Mouse (Mus musculus) embryonic stem cell, embryonic (primary cell): ENCODE results near the gene 4933402N03Rik.

ENCODE experiments used
- CTCF ChIA-PET, 4 experiments: fragments of 300-600 bp in 2 of 4; fragments of 350-600 bp in 2 of 4; sonication (Branson Sonifier 250); formaldehyde crosslinking; loops; one replicate each; lab custom pipeline; 2022; ENCODE audit warnings: inconsistent platforms in 2 of 4; lab: Charles Lee
- POLR2A ChIA-PET, 4 experiments: fragments of 300-600 bp in 2 of 4; fragments of 350-600 bp in 2 of 4; sonication (Branson Sonifier 250); formaldehyde crosslinking; loops; one replicate each; lab custom pipeline; 2022; ENCODE audit warnings: antibody characterized with exemption in 4 of 4, inconsistent platforms in 1 of 4; lab: Charles Lee

Gene 4933402N03Rik

DNA sequence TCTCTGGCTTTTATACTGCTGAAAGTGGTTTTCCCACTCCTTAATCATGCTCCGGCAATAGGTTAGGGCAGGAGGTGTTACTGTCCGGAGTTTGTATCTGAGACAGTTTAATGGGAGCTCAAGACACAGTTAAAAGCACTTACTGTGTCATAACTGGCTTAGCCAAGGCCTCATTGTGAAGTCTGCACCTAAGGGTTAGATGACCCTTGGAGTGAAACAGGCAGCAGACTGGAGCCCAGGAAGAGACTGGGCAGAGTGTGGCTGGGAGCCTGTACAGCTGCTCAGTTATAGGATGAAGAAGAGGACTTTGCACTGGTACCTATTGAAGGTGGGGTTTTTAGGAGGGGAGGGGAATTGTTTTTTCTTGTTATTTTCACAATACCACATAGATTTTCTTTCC, at the start of gene 4933402N03Rik:
Gene 4933402N03Rik, minus strand, starts transcription at position 101 of the 400 bp plus-strand sequence.
- POLR2A ChIA-PET, result no interaction called here
- CTCF ChIA-PET, result no interaction called here

GRCm38 (mm10) chr7:131187996-131188395, 41.9 kb upstream of the 4933402N03Rik start:
- POLR2A ChIA-PET, result no interaction called here
- CTCF ChIA-PET, result no interaction called here

DNA sequence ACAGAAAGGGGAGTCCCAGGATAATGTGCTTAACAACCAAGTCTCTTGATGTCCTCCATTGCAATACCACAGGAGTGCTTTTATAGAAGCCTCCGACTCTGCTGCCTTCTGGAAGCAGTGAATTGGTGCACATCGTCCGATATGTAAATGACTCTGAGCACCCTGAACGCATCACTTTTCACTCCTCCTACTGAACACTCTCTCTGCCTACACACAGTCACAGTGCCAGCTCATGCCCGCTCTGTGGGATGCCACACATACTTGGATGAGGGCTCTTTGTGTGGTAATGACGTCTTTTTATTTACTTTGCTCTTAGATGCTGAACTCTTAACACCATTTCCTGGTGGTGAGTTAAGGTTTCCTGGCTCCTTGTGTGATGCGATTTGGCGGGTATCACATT, 40.9 kb upstream of the 4933402N03Rik start:
- CTCF ChIA-PET, result no interaction called here
- POLR2A ChIA-PET, result no interaction called here

DNA sequence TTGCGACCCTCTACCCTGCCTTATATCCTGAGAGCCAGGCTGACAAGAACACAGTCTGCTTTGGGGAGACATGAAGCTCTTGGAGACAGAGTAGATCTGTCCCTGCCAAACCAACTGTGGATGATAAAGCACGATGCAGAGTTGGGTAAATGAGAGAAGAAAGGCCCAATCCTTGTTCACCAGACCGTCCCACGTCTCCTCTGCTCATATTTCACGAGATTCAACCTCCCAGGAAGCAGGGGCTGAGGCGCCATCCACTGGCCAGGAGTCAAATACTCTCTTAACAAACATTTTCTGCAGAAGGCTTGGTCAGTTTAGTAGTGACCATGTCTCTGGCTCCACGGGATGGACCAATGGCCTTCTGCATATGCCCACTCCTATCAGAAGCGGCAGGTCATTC, 38.2 kb upstream of the 4933402N03Rik start:
- ChIA-PET CTCF (interaction anchor here in 1 of 4 experiments (0.7 kb wide), 1 partner anchor 1675 kb away, joined by 3 read pairs; no protein-coding TSS in a partner anchor), POLR2A (no interaction called here)

GRCm38 (mm10) chr7:131182685-131183084, 36.6 kb upstream of the 4933402N03Rik start:
- CTCF ChIA-PET, result interaction anchor here in 2 of 4 experiments (0.5 to 1.7 kb wide), 9 partner anchors 9 to 907 kb away, joined by 3 to 9 read pairs (median 5); partner anchors contain the start of gene 5430419D17Rik (in 1 of the 2)
- POLR2A ChIA-PET, result interaction anchor here in 1 of 4 experiments (0.6 kb wide), 1 partner anchor 185 kb away, joined by 3 read pairs; no protein-coding TSS in a partner anchor

GRCm38 (mm10) chr7:131174121-131174520, 28.0 kb upstream of the 4933402N03Rik start, which contains the start of gene 5430419D17Rik:
TSS of gene 5430419D17Rik (plus strand) at chr7:131174402.
- CTCF ChIA-PET, result interaction anchor here in 2 of 4 experiments (0.5 to 2.0 kb wide), 2 partner anchors 9 to 886 kb away, joined by 3 to 9 read pairs; no protein-coding TSS in a partner anchor
- POLR2A ChIA-PET, result no interaction called here

GRCm38 (mm10) chr7:131169099-131169498, 23.0 kb upstream of the 4933402N03Rik start:
- ChIA-PET CTCF (no interaction called here), POLR2A (no interaction called here)

DNA sequence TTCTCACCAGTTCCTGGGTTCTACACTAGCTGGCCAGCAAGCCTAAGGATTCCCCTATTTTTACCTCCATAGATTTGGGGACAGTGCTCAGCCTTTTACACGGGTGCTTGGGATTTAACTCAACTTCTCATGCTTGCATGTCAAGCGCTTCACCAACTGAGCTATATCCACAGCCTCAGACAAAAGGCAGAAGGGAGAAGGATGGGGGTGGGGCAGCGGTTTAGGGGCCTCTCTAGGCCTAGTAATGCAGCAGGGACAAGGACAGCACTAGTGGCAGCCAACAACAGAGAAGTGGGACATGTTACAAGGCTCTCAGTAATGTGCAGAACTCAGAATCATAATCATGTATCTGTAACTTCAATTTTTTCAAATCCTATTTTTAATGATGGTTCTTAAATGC, 21.7 kb upstream of the 4933402N03Rik start:
- ChIA-PET POLR2A (no interaction called here), CTCF (no interaction called here)

DNA sequence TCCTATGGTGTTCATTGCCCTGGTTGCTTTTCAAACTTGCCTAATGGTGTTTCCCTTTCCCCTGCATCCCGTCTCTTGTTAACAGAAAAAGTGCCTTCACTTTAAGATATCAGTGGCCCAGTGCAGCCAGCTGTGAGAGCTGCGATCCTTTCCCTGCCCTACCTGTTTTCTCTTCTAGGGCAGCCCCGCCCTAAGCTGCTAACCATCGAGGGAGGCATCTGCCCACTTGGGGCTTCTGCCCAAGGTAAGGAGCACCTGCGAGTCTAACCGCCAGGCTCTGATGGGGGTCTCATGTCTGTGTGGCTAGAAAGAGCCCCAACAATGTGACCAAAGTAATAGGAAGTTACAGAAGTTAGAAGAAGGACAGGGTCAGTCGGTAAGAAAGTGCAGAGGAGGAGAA, 16.1 kb upstream of the 4933402N03Rik start:
- ChIA-PET CTCF (no interaction called here), POLR2A (no interaction called here)

- POLR2A ChIA-PET, result interaction anchor here in 1 of 4 experiments (0.6 kb wide), 1 partner anchor 82 kb away, joined by 5 read pairs; no protein-coding TSS in a partner anchor
- CTCF ChIA-PET, result interaction anchor here in 1 of 4 experiments (1.2 kb wide), 1 partner anchor 41 kb away, joined by 3 read pairs; no protein-coding TSS in a partner anchor
Observed at GRCm38 (mm10) chr7:131153044-131153443, 6.9 kb upstream of the 4933402N03Rik start.

DNA sequence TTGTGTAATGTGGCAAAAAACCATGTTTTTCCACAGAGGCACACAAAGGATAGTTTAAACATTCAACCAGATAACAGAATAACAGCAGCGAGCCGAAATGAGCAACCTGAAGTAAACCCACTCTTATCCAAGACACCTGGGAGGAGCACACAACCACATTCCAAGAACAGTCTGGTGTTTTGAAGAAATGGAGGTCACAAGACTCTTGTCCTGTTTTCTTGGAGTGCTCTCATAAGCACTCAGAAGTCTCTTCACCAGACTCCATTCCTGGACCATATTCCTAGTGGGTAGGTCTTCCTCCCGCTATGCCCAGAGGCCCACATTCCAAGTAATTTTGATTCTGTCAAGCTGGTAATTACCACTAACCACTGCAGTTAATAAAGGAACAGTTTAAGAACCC, 4.1 kb upstream of the 4933402N03Rik start:
- CTCF ChIA-PET, result no interaction called here
- POLR2A ChIA-PET, result interaction anchor here in 1 of 4 experiments (0.6 kb wide), 1 partner anchor 315 kb away, joined by 3 read pairs; no protein-coding TSS in a partner anchor

DNA sequence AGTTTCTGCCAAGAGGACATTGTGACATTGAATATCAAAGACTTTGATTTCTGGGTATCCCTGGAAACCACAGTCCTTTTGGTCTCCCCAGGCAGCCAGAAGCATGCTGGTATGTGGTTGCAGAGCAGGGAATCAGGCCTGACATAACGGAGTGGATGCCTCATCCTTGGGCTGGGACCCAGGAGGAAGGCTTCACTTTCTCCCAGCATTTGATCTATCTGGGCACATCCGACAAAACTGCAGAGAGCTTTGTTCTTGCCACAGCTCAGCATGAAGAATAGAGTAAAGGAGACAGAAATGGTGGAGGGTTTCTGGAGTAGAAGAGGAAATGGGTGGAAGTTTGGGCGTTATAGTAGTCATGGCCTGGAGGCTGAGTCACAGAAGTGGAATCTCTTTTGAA, 12.9 kb downstream of the 4933402N03Rik start:
- POLR2A ChIA-PET, result no interaction called here
- CTCF ChIA-PET, result no interaction called here

DNA sequence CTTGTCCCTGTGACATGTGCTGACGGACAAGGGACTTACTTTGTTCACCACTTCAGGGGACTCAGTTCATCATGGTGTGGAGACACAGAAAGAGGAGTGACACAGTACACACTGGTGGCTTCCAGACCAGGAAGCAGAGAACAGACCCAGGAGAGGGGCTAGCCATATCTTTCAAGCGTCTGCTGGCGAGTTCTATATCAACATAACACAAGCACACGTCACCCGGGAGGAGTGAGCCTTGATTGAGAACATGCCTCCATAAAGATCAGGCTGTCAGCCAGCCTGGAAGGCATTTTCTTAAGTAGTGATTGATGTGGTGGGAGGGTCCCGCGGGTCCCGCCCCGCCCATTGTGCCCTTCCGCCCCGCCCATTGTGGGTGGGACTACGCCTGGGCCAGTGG, 16.1 kb downstream of the 4933402N03Rik start:
- POLR2A ChIA-PET, result no interaction called here
- CTCF ChIA-PET, result interaction anchor here in 1 of 4 experiments (0.7 kb wide), 1 partner anchor 144 kb away, joined by 3 read pairs; no protein-coding TSS in a partner anchor

DNA sequence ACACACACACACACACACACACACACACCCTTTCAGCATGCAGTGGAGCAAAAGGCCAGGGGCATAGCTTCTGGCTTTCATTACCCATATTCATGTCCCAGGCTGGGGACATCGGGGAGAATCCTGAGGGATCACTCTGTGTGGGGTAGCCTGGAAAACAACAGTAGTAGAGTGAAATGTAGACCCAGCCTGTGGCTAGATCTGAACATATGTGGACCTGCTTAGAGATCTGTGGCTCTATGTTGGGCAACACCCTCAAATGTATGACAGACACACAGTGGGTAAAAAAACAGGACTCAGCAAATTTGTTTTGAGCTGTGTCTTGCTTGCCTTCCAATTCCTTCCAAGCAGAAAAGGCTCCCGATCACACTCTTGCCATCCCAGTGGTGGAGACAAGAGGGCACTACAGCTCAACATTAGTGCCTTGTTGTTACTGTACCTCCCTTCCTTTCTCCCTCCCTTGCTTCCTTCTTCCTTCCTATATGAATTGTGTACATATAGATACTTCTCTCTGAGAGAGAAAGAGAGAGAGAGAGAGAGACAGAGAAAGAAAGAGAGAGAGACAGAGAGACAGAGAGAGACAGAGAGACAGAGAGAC, 23.8 kb downstream of the 4933402N03Rik start:
- ChIA-PET CTCF (interaction anchor here (0.6 to 3.2 kb wide), 4 partner anchors 10 to 19 kb away, joined by 4 to 10 read pairs (median 7); no protein-coding TSS in a partner anchor), POLR2A (no interaction called here)

DNA sequence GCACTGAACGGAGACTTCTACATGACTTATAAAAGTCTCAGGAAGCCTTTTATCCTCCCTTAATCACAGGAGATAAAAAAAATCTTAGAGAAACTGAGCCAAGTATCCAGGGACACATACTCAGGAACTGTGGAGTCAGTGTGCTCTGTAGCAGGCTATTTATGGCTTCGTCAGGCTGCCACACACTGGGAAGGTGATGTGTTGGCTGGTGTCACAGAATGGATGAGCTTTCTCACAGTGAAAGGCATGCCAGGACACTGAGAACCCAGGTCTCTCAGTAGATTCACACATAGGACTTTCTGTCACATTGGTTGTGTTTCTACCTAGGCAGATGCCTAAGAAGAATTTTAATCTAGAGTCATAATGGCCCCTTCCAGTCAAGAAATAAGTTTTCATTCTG, 31.7 kb downstream of the 4933402N03Rik start:
- CTCF ChIA-PET, result no interaction called here
- POLR2A ChIA-PET, result no interaction called here

GRCm38 (mm10) chr7:131113676-131114075, 32.4 kb downstream of the 4933402N03Rik start:
- POLR2A ChIA-PET, result no interaction called here
- CTCF ChIA-PET, result no interaction called here

DNA sequence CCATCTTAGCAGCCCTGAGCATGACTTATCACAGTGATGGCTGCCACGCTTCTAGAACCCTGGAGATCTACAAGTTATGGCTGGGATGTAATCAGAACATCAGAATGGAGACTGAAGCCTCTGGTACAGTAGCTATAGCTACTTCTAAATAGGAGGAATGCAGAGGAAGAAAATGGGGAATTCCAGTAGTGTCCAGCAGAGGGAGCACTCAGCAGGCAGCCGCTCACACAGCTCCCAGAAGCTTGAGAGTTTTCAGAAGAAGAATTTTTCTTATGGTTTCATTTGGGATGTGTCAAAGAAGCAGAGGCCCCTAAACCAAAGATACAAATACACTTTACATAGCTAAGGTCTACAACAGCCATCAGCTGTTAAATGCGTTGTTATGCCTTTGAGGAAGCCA, 33.6 kb downstream of the 4933402N03Rik start:
- ChIA-PET CTCF (interaction anchor here (0.6 to 1.5 kb wide), 22 partner anchors 9 to 1104 kb away, joined by 3 to 15 read pairs (median 4); no protein-coding TSS in a partner anchor), POLR2A (interaction anchor here in 3 of 4 experiments (0.6 to 1.1 kb wide), 3 partner anchors 9 to 335 kb away, joined by 3 to 6 read pairs (median 4); no protein-coding TSS in a partner anchor)
